Mouse (Mus musculus) lung, embryonic 14.5 days (tissue): ENCODE measurements around the gene Tyw1. TPM values are rescaled to one million over a fixed set of nuclear protein-coding genes. Genes with fewer than 3 reads are reported as not detected.

ENCODE experiments used
- ATAC-seq: fragments of 200-750 bp; cut with Nextera tagmentation; 2 replicates; pipeline ENCODE4 v1.8.0; 2017; ENCODE audit warnings: mild to moderate bottlenecking, moderate TSS enrichment, moderate library complexity; ENCODE audit not compliant: insufficient read depth
- DNase-seq: peaks from one replicate; pipeline ENCODE4 v3.0.0-alpha.2; 2015
- H3K27ac ChIP-seq: fragments of 300-500 bp; sonication (generic); 2 replicates; pipeline ENCODE4 v1.5.1; 2014; ENCODE audit warnings: low read depth, mild to moderate bottlenecking, moderate library complexity
- H3K27me3 ChIP-seq: fragments of 300-500 bp; sonication (generic); 2 replicates; pipeline ENCODE4 v1.6.1; 2014; ENCODE audit warnings: low read length, control low read depth; ENCODE audit not compliant: insufficient read depth
- H3K36me3 ChIP-seq: fragments of 300-500 bp; sonication (generic); 2 replicates; pipeline ENCODE4 v1.6.1; 2014; ENCODE audit warnings: control low read depth; ENCODE audit not compliant: insufficient read depth
- H3K4me1 ChIP-seq: fragments of 300-500 bp; sonication (generic); 2 replicates; pipeline ENCODE4 v1.6.1; 2014; ENCODE audit warnings: antibody characterized with exemption, control low read depth; ENCODE audit not compliant: insufficient read depth
- H3K4me2 ChIP-seq: fragments of 300-500 bp; sonication (generic); 2 replicates; pipeline ENCODE4 v1.6.1; 2014; ENCODE audit warnings: mild to moderate bottlenecking
- H3K4me3 ChIP-seq: fragments of 300-500 bp; sonication (generic); 2 replicates; pipeline ENCODE4 v1.5.1; 2014; ENCODE audit warnings: low read depth, low read length
- H3K9ac ChIP-seq: fragments of 300-500 bp; sonication (generic); 2 replicates; pipeline ENCODE4 v1.6.1; 2014
- H3K9me3 ChIP-seq: fragments of 300-500 bp; sonication (generic); 2 replicates; pipeline ENCODE4 v1.6.1; 2016; ENCODE audit warnings: low read depth, low read length, control low read depth
- CTCF ChIP-seq: IDR thresholded peaks from 2 replicates; pipeline ENCODE4 v1.5.1; 2016; ENCODE audit warnings: antibody characterized with exemption, low read depth
- WGBS: fragments of 180-500 bp; shearing (Covaris S2); extraction: QIAGEN DNeasy Blood & Tissue Kit; methylation state at CpG from one replicate; pipeline ENCODE4 v1.1.7; 2014; 5-methylcytosine and 5-hydroxymethylcytosine counted together
- polyA plus RNA-seq: library from polyadenylated mRNA; unstranded; fragments of >200 nt; fragmentation: Nextera tagmentation; extraction: Ambion mirVana; gene quantifications from 2 replicates; pipeline ENCODE4 v1.2.1, GENCODE M21; 2014

Gene Tyw1
- polyA plus RNA-seq, 1 experiment from 2014 or later, result 27.5 TPM

GRCm38 (mm10) chr5:130293941-130294340, 38.5 kb downstream of the Tyw1 start:
- H3K4me3 ChIP-seq, result no peak overlapping the region

GRCm38 (mm10) chr5:130294598-130294997, 39.2 kb downstream of the Tyw1 start:
- DNase-seq, result no peak
- no peak overlapping the region for H3K27ac ChIP-seq
- 81% methylated on average over 6 of the region's 6 CpGs for WGBS
- no peak for TF ChIP-seq CTCF
- H3K4me3 ChIP-seq, result no peak overlapping the region
- peaks cover 40% of the 10 kb centered on the region; the same call in 1 of the 2 replicates for H3K36me3 ChIP-seq
- no peak for ATAC-seq
- H3K4me2 ChIP-seq, result no peak overlapping the region
- H3K27me3 ChIP-seq, result no peaks in the 10 kb centered on the region
- no peak overlapping the region for H3K9ac ChIP-seq
- H3K4me1 ChIP-seq, result no peaks in the 10 kb centered on the region
- H3K9me3 ChIP-seq, result no peaks in the 10 kb centered on the region

More at GRCm38 (mm10) chr5:130293941-130294340, 38.5 kb downstream of the Tyw1 start:
- Histone ChIP-seq H3K9me3 (no peaks in the 10 kb centered on the region), H3K27me3 (no peaks in the 10 kb centered on the region), H3K9ac (no peak overlapping the region), H3K4me2 (no peak overlapping the region), H3K27ac (no peak overlapping the region), H3K36me3 (peaks cover 45% of the 10 kb centered on the region; the same call in 1 of the 2 replicates), H3K4me1 (no peaks in the 10 kb centered on the region)
- no peak for ATAC-seq
- DNase-seq, result peak; percentile 19
- no peak for TF ChIP-seq CTCF
- 71% methylated on average over 5 of the region's 5 CpGs for WGBS

GRCm38 (mm10) chr5:130296071-130296470, 40.7 kb downstream of the Tyw1 start:
- no peaks in the 10 kb centered on the region for H3K4me1 ChIP-seq
- H3K4me2 ChIP-seq, result no peak overlapping the region
- H3K27ac ChIP-seq, result no peak overlapping the region
- no peaks in the 10 kb centered on the region for H3K27me3 ChIP-seq
- 77% methylated on average over 5 of the region's 5 CpGs for WGBS
- H3K9me3 ChIP-seq, result no peaks in the 10 kb centered on the region
- ATAC-seq (no peak), DNase-seq (no peak)
- H3K9ac ChIP-seq, result no peak overlapping the region
- peak; percentile 13; the same call in 1 of the 2 replicates for TF ChIP-seq CTCF
- no peak overlapping the region for H3K4me3 ChIP-seq
- peaks cover 43% of the 10 kb centered on the region; the same call in 1 of the 2 replicates for H3K36me3 ChIP-seq

DNA sequence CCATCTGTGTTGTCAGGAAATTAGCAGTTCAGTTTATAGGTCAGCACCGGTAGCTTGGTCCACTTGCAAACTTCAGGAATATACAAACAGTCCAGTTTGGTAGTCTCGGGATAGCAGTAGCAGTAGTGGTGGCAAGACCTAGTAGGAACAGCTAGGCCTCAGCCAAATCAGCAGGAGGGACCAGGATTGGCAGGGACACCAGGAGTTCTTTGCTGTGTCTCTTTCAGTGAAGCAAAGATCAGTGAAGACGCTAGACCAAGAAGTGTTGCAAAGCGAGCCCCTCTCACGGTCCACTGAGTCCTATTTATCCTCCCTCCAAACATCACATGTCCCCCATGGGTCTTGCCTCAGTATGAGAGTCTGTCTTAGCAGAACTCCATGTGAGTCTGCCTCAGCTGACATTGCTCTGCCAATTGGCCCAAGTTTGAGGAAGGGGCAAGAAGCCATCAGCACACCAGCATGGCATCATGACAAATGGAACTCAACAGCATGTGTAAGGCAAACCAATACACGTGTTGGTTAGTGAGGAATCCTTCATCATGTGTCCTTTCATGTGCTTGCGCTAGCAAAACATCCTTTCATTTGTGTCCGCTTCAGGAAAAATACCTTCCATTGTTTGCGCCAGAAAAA, 43.5 kb downstream of the Tyw1 start:
- 89% methylated on average over 9 of the region's 9 CpGs for WGBS
- no peak overlapping the region for H3K27ac ChIP-seq
- H3K36me3 ChIP-seq, result peaks cover 37% of the 10 kb centered on the region; the same call in 1 of the 2 replicates

DNA sequence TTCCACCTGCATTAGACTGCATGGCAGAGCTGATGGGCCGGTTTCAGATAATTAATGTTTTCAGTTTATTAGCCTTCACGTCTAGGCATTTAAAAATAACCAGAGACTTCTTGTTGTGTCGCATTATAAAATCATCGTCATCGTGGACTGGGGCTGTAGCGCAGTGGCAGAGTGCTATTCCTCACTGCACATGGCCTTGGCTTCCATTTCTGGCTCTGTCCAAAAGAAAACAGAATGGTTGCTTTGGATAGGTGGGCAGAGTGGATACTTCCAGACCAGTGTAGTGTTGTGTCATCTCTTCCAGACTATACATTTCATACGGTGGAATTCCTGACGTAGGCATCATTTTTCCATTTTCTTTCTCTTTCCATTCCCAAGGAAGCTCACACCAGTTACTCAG, 44.1 kb downstream of the Tyw1 start:
- 93% methylated on average over 8 of the region's 8 CpGs for WGBS
- Histone ChIP-seq H3K27ac (no peak overlapping the region), H3K4me1 (no peaks in the 10 kb centered on the region), H3K9me3 (no peaks in the 10 kb centered on the region), H3K4me2 (no peak overlapping the region), H3K36me3 (peaks cover 42% of the 10 kb centered on the region; the same call in 1 of the 2 replicates), H3K9ac (no peak overlapping the region), H3K27me3 (no peaks in the 10 kb centered on the region), H3K4me3 (no peak overlapping the region)
- ATAC-seq (no peak), DNase-seq (no peak)
- TF ChIP-seq CTCF, result no peak

More for the DNA sequence above, 43.5 kb downstream of the Tyw1 start:
- no peak for TF ChIP-seq CTCF
- H3K27me3 ChIP-seq, result no peaks in the 10 kb centered on the region
- ATAC-seq (no peak), DNase-seq (no peak)
- H3K9ac ChIP-seq, result no peak overlapping the region
- H3K4me1 ChIP-seq, result no peaks in the 10 kb centered on the region
- H3K4me2 ChIP-seq, result no peak overlapping the region
- no peaks in the 10 kb centered on the region for H3K9me3 ChIP-seq
- no peak overlapping the region for H3K4me3 ChIP-seq

DNA sequence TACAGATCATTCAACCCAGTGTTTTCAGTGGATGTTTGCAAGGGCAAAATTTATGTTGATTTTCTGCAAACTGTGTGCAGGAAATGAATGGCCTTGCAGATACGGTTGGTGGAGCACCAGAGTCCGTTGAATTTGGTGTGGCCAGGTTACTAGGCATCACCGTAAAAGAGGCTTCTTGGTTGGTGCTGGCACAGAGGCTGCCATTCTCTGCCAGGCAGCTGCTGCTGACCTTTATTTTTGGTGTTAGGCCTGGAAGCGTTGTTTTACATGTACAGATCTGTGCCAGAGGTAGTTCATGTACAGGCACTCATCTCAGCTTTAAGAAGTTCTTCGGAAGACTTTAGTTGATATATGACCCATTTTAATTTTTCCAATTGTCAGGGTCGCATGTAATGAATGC, 48.2 kb downstream of the Tyw1 start:
- no peaks in the 10 kb centered on the region for H3K9me3 ChIP-seq
- H3K27ac ChIP-seq, result no peak overlapping the region
- H3K36me3 ChIP-seq, result peaks cover 32% of the 10 kb centered on the region; the same call in 1 of the 2 replicates
- DNase-seq (no peak), ATAC-seq (no peak)
- H3K4me2 ChIP-seq, result no peak overlapping the region
- no peak for TF ChIP-seq CTCF
- 90% methylated on average over 6 of the region's 6 CpGs for WGBS
- H3K4me3 ChIP-seq, result no peak overlapping the region
- H3K4me1 ChIP-seq, result no peaks in the 10 kb centered on the region
- no peak overlapping the region for H3K9ac ChIP-seq
- H3K27me3 ChIP-seq, result no peaks in the 10 kb centered on the region

DNA sequence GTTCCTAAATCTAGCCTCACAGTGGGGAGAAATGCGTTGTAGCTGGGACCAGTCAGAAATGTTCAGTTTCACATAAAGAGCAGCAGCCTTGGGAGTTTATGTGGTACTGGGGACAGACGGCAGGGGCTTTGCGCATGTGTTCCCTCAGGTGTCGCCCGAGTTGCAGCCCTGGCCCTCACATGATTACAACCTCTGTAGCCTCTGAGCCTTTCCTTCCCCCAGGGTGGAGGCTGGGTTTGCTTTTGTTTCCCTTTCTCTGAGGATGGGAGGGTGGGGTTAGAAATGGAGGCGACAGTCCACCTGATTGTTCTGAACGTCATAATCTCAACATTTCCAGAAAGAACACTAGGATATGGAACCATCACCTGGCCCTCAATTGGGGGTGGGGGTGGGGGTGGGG, 52.5 kb downstream of the Tyw1 start:
- 74% methylated on average over 7 of the region's 7 CpGs for WGBS
- no peak overlapping the region for H3K4me3 ChIP-seq
- H3K27ac ChIP-seq, result no peak overlapping the region
- DNase-seq (no peak), ATAC-seq (no peak)
- no peaks in the 10 kb centered on the region for H3K27me3 ChIP-seq
- peaks cover 10% of the 10 kb centered on the region; the same call in 1 of the 2 replicates for H3K36me3 ChIP-seq
- H3K9ac ChIP-seq, result no peak overlapping the region
- H3K9me3 ChIP-seq, result no peaks in the 10 kb centered on the region
- no peaks in the 10 kb centered on the region for H3K4me1 ChIP-seq
- no peak overlapping the region for H3K4me2 ChIP-seq
- TF ChIP-seq CTCF, result no peak
